ENCODE assay signal across 27 mouse cellular contexts in the genomic region with DNA sequence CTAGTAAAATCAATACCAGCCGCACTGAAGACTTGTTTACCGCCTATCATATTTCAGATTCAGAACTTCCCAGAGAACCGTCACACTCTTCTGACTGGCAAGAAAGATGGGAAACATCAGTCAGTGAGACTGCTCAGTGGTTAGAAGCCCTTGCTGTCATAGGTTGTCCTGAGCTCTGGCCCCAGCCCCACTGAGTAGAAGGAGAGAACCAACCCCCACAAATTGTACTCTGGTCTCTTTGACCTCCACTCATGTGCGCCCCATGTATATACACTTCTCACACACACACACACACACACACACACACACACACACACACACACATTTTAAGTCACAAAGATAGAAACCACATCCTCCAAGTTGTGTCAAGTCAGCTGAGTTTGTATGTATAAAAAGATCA.
"Had no signal": no experiment of that assay in that cellular context is flagged by ENCODE, and none has a peak within 500 bp of the region (broad histone marks: within the 10 kb centered on the region; RNA-seq: fewer than 3 reads in every experiment).

No protein-coding gene starts in this region.

- H3K27ac ChIP-seq: gastrocnemius, adult 2 months; heart, adult 2 months; heart, embryonic 13.5 days; heart, embryonic 15.5 days; hindbrain, embryonic 15.5 days; hindbrain, postnatal 0 days; kidney, embryonic 15.5 days; kidney, postnatal 0 days; limb, embryonic 12.5 days; liver, embryonic 13.5 days; liver, embryonic 15.5 days had no signal

- ATAC-seq: hindbrain, postnatal 0 days; intestine, postnatal 0 days; liver, postnatal 0 days had no signal

- H3K4me2 ChIP-seq: kidney, embryonic 15.5 days; liver, embryonic 11.5 days; liver, embryonic 13.5 days; liver, embryonic 15.5 days had no signal

- H3K9ac ChIP-seq: heart, embryonic 13.5 days; heart, embryonic 15.5 days; hindbrain, embryonic 15.5 days; kidney, embryonic 15.5 days; limb, embryonic 12.5 days; liver, embryonic 13.5 days; liver, embryonic 15.5 days; liver, postnatal 0 days had no signal

- H3K27me3 ChIP-seq: heart, embryonic 13.5 days; heart, embryonic 15.5 days; hindbrain, embryonic 15.5 days; kidney, embryonic 15.5 days; limb, embryonic 12.5 days; liver, embryonic 13.5 days; liver, embryonic 15.5 days had no signal

- H3K9me3 ChIP-seq: heart, embryonic 13.5 days; heart, embryonic 15.5 days; hindbrain, embryonic 15.5 days; kidney, embryonic 15.5 days; limb, embryonic 12.5 days; liver, embryonic 13.5 days; liver, embryonic 15.5 days had no signal

- DNase-seq: gastrocnemius, adult 2 months; gastrocnemius, postnatal 10 days; gastrocnemius, postnatal 25 days; heart, adult 11 months; heart, adult 2 months; heart, postnatal 14 days; heart, postnatal 36 days; kidney, adult 18-20 months; kidney, adult 8-10 months; kidney, postnatal 14 days; kidney, postnatal 36 days; layer of hippocampus, adult 9-11 months; layer of hippocampus, postnatal 36 days; left cerebral cortex, postnatal 4 days; liver; liver, embryonic 13.5 days; liver, postnatal 0 days had no signal

- H3K4me1 ChIP-seq: kidney, embryonic 15.5 days; liver, embryonic 13.5 days; liver, embryonic 15.5 days had no signal

- H3K4me3 ChIP-seq: gastrocnemius, adult 2 months; heart, adult 2 months; heart, embryonic 13.5 days; heart, embryonic 15.5 days; kidney, embryonic 15.5 days; limb, embryonic 12.5 days; liver, embryonic 13.5 days; liver, embryonic 15.5 days had no signal

- H3K36me3 ChIP-seq: heart, embryonic 13.5 days; heart, embryonic 15.5 days; hindbrain, embryonic 15.5 days; kidney, embryonic 15.5 days; limb, embryonic 12.5 days; liver, embryonic 13.5 days; liver, embryonic 15.5 days had no signal
